Mouse (Mus musculus) fibroblast of lung, adult 2 months (primary cell): ENCODE results near the gene Prss28.
A peak's percentile ranks its signal among the peaks of the same experiment; 100 is the strongest.

Experiments used
- DNase-seq: peaks from one replicate; pipeline ENCODE4 v3.0.0-alpha.2; 2011; ENCODE audit warnings: low read depth

Prss28 gene

GRCm38 (mm10) chr17:25308346-25308745 is at the start of gene Prss28:
Prss28 (plus strand) TSS chr17:25308646.
- no peak for DNase-seq

- no peak for DNase-seq
Observed at GRCm38 (mm10) chr17:25264453-25264852, 44.0 kb upstream of the Prss28 start.

GRCm38 (mm10) chr17:25270795-25271335 is 37.6 kb upstream of the Prss28 start:
- DNase-seq, result no peak

- DNase-seq, result no peak
Observed at GRCm38 (mm10) chr17:25272326-25272725, 36.1 kb upstream of the Prss28 start.

GRCm38 (mm10) chr17:25272951-25273705 is 35.3 kb upstream of the Prss28 start:
- DNase-seq, result peak; percentile 72

GRCm38 (mm10) chr17:25273706-25274501 is 34.5 kb upstream of the Prss28 start:
- DNase-seq, result peak; percentile 93

GRCm38 (mm10) chr17:25274571-25275346 is 33.7 kb upstream of the Prss28 start, which contains the start of gene Ube2i:
Ube2i (minus strand) TSS chr17:25274622.
- DNase-seq, result no peak

- DNase-seq, result no peak
Observed at GRCm38 (mm10) chr17:25275833-25276232, 32.6 kb upstream of the Prss28 start.

- DNase-seq, result no peak
Observed at GRCm38 (mm10) chr17:25282133-25282532, 26.3 kb upstream of the Prss28 start.

- DNase-seq, result no peak
Observed at GRCm38 (mm10) chr17:25285033-25285432, 23.4 kb upstream of the Prss28 start.

GRCm38 (mm10) chr17:25288842-25289241 is 19.6 kb upstream of the Prss28 start:
- DNase-seq, result no peak

- DNase-seq, result no peak
Observed at GRCm38 (mm10) chr17:25290411-25290810, 18.0 kb upstream of the Prss28 start.

GRCm38 (mm10) chr17:25293495-25293894 is 15.0 kb upstream of the Prss28 start:
- DNase-seq, result no peak

GRCm38 (mm10) chr17:25294111-25294510 is 14.3 kb upstream of the Prss28 start:
- no peak for DNase-seq

GRCm38 (mm10) chr17:25298094-25298493 is 10.4 kb upstream of the Prss28 start, which contains the start of gene Prss34:
Prss34 (plus strand) TSS chr17:25298394.
- no peak for DNase-seq

- no peak for DNase-seq
Observed at GRCm38 (mm10) chr17:25318354-25318753, 9.9 kb downstream of the Prss28 start, which contains the start of gene Prss29. Prss29 (plus strand) TSS chr17:25318654.

GRCm38 (mm10) chr17:25320819-25321218 is 12.4 kb downstream of the Prss28 start:
- DNase-seq, result no peak

- no peak for DNase-seq
Observed at GRCm38 (mm10) chr17:25322930-25323329, 14.5 kb downstream of the Prss28 start.

GRCm38 (mm10) chr17:25332321-25332720 is 23.9 kb downstream of the Prss28 start:
- no peak for DNase-seq

GRCm38 (mm10) chr17:25333943-25334342 is 25.5 kb downstream of the Prss28 start:
- DNase-seq, result no peak

- DNase-seq, result no peak
Observed at GRCm38 (mm10) chr17:25338218-25338617, 29.8 kb downstream of the Prss28 start.

GRCm38 (mm10) chr17:25340003-25340402 is 31.6 kb downstream of the Prss28 start:
- DNase-seq, result no peak
